Mouse (Mus musculus) brown adipose tissue, adult 24 weeks (tissue): ENCODE results near the gene Prss8. TPM values are rescaled to one million over a fixed set of nuclear protein-coding genes. Genes with fewer than 3 reads are reported as not detected.
A peak's percentile ranks its signal among the peaks of the same experiment; 100 is the strongest.
"Not testable (repeated sequence)": the region's sequence is repeated elsewhere in the genome, so short reads cannot be mapped to it uniquely, and the experiment has no call there.

Experiments
- H3K27ac ChIP-seq: fragments of 200-500 bp; replicated peaks from 2 replicates; pipeline ENCODE4 v1.5.1; 2012; ENCODE audit warnings: low read depth, mild to moderate bottlenecking, low read length
- H3K4me1 ChIP-seq: fragments of 200-500 bp; 2 replicates; pipeline ENCODE4 v1.6.1; 2012; ENCODE audit warnings: low read length, mixed read lengths; ENCODE audit not compliant: control insufficient read depth, insufficient read depth, insufficient read length
- H3K4me3 ChIP-seq: fragments of 200-500 bp; 2 replicates; pipeline ENCODE4 v1.5.1; 2012; ENCODE audit warnings: low read depth, mild to moderate bottlenecking, low read length, moderate library complexity; ENCODE audit not compliant: insufficient read depth
- polyA plus RNA-seq: library from polyadenylated mRNA; stranded (reverse); fragments of >200 nt; gene quantifications from 2 replicates; pipeline ENCODE4 v1.2.4, GENCODE M21; 2012; ENCODE audit not compliant: missing spikeins, insufficient read depth, insufficient read length

The Prss8 gene
- 0.79 TPM in 1 of 2 replicates, not detected in the other for polyA plus RNA-seq

DNA sequence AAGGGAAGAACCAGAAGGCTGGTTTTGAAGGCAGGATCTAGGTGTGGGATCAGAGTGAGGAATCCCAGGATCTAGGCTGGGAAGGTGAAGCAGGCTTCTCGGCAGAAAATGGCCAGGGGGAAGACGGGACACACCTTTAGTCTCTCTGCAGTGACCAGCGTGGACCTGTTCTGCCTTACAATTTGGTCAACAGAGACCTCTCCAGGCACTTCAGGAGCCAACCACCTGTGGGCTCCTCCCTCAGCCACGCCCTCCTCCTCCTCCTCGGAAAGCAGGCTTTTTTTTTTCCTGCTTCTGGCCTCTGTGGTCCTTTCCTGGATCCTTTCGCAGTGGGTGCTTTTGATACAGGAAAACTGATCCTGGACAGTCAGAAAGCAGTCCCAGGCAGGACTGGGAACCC, at the start of gene Prss8:
TSS of gene Prss8 (minus strand) at position 182 of the 400 bp plus-strand sequence.
- H3K4me1 ChIP-seq = no peaks in the 10 kb centered on the region; the same call in 1 of the 2 replicates
- H3K4me3 ChIP-seq = peak within 1 kb of the TSS; percentile 6; the same call in 1 of the 2 replicates
- H3K27ac ChIP-seq = no peak within 1 kb of the TSS

DNA sequence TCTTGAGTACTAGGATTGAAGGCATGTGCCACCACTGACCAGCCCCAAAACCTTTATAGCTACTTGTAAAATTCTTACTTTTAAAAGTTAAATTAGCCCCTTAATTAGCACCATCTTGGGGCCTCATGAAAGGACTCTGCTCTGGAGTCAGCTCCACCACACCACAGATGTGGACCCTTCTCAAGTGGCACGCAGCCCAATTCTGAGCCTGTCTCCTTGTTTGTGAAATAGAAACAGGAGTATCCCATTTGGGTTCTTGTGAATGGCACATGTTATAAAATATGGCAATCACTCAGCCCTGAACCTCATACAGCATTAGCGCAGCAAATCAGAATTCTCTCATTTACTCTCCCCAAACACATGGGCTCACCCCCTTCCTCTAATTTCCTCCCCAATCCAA, 49.0 kb upstream of the Prss8 start:
- no peak overlapping the region for H3K27ac ChIP-seq
- no peaks in the 10 kb centered on the region for H3K4me1 ChIP-seq
- no peak overlapping the region for H3K4me3 ChIP-seq

DNA sequence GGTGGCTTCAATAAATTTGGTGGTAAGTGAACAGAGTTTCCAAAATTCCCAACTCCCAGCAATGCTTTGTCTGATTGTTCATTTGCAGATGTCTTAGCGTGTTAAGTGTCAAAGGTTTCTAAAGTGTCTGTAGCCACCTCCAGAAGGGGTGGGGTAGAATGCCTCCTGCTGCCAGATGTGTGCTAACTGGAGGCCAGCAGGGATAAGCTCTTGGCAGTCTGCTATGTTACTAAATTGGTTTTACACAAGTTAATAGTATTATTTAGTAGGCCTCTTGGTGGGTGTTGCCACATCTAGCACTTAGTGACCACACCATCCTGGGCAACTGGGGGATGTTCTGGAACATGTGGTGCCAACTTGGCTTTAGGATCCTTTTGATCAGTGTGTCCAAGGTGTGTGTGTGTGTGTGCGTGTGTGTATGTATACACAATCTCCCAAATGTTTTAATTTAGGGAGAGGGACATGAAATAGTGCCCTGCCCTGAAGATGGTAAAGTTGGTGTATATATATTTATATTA, 44.6 kb upstream of the Prss8 start:
- Histone ChIP-seq H3K4me3 (no peak overlapping the region), H3K27ac (no peak overlapping the region), H3K4me1 (no peaks in the 10 kb centered on the region; the same call in 1 of the 2 replicates)

DNA sequence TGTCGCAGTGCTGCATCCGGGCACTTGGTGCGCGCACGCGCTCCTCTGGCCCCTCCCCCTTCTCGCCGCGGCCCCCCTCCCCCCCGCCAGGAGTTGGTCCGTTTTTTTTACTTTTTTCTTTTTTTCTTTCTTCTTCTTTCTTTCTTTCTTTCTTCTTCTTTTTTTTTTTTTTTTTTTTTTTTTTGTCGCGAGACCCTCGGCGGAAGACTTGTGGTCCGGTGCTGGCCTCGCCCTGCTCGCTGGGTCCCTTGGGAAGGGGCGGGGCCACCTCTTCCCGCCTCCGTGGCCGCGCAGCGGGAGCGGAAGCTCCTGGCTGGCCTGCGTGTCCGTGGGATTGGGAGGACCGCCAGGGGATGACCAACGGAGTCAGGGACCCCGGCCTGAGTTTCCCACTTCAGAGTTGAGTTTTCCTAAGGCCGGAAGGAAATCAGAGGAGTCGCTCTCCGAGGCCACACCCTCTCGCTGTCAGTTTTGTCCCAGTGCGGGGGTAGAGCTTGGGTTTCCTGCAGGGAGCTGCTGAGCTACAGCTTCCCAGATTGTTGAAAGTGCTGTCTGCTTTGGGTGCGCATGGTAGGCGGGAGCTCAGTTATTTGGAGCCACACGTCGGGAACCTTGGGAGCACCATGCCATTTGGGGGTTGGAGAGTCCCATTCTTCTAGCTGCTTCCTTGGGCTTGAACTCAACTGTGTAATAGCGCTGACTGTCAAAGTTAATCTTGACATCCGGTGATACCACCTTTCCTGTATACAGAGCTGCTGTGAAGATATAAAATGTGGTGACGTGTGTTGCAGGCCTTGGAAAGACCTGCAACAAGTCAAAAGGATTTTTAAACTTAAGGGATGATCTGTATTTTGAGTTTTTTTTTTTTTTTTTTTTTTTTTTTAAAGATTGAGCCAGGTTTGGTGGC, 38.3 kb upstream of the Prss8 start:
- Histone ChIP-seq H3K4me1 (peaks cover 4% of the 10 kb centered on the region; the same call in 1 of the 2 replicates), H3K4me3 (peak overlapping the region; percentile 99), H3K27ac (peak overlapping the region; percentile 96)

DNA sequence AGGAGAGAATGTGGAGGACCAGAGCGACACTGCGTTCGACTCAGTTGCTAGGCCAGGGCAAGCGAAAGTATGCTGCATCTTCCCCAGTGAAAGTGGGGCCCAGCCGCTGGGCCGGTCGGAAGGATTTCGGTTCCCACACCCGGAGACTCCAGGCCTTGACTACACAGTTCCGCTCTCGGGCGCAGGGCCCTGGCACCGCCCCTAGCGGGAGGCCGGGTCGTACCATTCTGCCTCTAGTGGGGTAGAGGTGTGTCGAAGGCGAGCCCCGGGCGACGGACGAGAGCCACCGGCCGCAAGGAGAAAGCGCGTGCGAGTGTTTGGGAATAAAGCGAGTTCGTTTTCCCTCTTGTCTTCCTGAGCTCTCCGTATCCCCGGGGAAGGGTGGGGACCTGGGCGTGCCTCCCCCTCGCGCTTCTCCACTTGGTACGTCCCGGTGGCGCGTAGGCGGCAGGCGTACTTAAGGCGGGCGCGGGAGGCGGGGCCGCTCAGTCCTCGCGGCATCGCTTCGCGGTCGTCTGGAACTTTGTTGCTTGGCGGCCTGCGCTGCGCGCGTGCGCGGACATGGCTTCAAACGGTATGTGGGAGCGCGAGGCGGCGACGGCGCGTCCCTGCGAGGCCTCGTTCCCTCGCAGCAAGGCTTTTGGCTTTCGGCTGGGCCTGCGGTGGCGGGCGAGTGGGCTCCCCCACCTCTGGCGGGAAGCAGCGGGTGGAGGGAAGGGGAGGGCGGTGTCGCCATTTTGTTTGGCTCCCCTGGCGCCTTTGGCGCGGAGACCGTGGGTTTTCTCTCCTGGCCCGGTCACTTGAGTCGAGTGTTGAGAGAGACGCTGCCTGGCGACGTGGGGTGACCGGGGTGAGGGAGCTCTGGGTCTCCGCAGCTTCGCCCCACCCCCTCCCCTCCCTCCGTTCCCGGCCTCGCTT, 37.4 kb upstream of the Prss8 start, which contains the start of gene Fus:
TSS of gene Fus (plus strand) at position 454 of the 918 bp plus-strand sequence.
- Histone ChIP-seq H3K27ac (peak within 1 kb of the TSS; percentile 99), H3K4me1 (peaks cover 4% of the 10 kb centered on the region; the same call in 1 of the 2 replicates), H3K4me3 (peak within 1 kb of the TSS; percentile 99)

DNA sequence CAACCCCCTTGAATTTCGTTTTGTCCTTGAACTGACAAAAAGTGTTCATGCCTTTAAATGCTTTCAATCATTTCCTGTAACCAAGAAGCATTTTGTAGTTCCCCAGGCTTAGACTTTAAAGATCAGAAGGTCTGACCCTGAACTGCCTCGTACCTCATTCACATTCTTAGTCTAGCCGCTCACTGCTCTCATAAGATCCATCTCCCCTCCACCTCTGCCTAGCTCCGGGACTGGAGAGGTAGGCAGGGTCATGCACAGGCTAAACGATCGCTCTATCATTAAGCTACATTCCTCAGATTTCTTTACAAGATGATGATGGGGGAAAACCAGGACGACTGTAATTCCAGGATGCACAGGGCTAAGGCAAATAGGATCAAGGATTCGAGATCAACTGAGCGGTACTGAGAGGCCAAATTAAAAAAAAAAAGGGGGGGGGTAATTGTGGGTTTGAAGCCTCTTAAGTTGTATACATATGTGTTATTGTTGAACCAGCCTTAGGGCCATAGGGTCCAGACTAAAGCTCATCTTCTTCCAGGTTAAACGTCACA, 36.5 kb upstream of the Prss8 start:
- H3K4me3 ChIP-seq = peak overlapping the region; percentile 99
- H3K4me1 ChIP-seq = peaks cover 4% of the 10 kb centered on the region; the same call in 1 of the 2 replicates
- peak overlapping the region; percentile 93 for H3K27ac ChIP-seq

DNA sequence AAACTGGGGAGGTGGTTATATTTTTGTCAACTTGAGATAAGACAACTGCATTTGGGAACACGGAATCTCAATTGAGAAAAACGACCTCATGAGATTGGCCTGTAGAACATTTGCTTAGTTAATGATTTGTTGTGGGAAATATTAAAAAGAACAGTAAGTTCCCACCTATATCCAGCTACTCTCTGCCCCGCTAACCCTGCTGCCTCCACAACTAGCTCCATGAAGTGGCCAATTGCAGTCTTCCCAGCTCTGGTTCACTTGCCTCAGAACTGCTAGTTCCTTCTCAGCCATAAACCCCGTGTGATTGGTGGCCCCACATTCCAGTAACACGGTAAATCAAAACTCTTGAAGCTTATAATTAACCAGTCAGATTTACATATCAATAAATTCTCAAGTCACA, 29.5 kb upstream of the Prss8 start:
- Histone ChIP-seq H3K4me3 (no peak overlapping the region), H3K4me1 (no peaks in the 10 kb centered on the region), H3K27ac (no peak overlapping the region)

DNA sequence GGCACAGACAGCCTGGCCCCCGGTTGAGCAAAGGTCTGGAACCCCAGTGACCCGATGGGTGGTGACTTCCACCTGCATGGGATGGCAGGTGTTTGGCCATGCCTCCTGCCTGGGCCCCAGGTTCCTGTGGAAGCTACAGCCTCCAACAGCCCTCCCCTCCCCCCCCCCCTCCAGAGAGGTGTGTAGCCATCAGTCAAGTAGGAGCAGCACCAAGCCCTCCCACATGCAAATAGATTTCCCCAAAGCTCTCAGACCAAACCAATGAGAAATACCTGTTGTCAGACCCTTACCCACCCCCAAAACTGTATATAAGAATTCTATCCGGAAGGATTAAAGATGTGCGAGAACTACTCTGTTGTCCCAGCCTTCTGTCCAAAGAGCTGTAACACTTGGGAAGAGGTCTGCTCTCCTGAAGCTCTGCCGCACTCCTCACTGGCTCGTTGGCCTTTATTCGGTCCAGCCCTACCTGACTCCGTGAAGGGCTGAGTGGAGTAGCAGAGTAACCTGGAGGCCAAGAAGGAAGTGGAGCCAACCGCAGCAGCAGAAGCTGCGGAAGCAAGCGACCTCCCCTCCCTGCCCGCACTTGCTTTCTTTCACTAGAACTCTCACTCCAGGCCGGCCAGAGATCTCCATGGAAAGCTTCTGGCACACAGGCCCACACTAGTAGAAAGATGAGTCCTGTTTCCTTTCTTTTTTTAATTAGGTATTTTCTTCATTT, 23.1 kb upstream of the Prss8 start:
- no peak overlapping the region for H3K4me3 ChIP-seq
- H3K4me1 ChIP-seq = peaks cover 4% of the 10 kb centered on the region; the same call in 1 of the 2 replicates
- no peak overlapping the region for H3K27ac ChIP-seq

DNA sequence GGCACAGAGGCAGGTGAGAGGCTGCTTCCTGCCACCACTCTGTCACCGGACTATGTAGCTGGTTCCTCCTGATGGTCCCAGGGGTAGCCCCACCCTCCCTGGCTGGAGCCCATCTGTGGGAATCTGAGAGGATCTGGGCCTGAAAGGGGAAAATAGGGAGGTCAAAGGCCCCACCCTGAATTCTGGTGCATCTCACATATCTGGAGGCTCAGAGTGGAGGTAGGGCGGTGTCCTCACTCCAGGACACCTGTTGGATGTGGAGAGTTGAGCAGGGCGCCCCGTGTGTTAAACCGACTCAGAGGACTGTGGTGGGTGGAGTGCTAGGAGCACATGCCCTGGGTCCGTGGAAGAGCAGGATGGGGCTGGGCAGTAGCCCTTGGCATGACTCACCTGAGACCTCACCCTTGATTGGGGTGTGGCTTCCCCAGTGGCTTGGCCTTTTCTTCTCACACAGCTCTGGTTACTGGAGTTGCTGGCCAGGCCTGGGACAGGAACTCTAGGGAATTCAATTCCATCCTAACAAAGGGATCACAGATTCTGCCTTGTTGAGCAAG, 16.6 kb upstream of the Prss8 start, which contains the start of gene Prss36:
TSS of gene Prss36 (minus strand) at position 256 of the 554 bp plus-strand sequence.
- Histone ChIP-seq H3K4me1 (peaks cover 4% of the 10 kb centered on the region), H3K4me3 (no peak within 1 kb of the TSS), H3K27ac (no peak within 1 kb of the TSS)

DNA sequence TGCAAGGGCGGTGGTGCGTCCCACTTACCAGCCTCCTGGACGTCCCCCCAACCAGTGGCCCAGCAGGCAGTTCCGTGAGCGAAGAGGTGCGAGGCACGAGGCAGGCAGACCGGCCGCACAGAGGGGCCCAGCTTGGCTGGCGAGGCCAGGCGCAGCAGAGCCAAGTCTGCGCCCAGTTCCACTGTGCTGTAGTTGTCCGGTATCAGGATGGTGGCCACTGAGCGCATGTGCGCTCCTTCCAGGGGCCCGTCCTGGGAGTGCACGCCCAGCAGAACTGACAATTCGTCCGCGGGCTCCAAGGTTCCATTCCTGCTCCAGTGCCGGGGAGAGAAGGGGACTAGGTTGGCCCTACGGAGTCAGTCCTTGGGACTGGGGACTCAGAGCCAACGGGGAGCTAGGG, 14.7 kb upstream of the Prss8 start:
- Histone ChIP-seq H3K4me3 (peak overlapping the region; percentile 55), H3K4me1 (peaks cover 4% of the 10 kb centered on the region), H3K27ac (peak overlapping the region; percentile 67)

DNA sequence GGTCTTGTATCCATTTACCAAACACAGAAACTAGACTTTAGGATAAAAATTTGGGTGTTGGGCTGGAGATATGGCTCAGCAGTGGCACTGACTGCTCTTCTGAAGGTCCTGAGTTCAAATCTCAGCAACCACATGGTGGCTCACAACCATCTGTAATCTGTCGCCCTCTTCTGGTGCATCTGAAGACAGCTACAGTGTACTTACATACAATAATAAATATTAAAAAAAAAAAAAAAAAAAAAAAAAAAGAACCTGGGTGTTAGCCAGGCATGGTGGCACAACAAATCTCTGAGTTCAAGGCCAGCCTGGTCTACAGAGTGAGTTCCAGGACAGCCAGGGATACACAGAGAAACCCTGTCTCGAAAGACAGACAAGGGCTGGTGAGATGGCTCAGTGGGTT, 12.2 kb upstream of the Prss8 start:
- H3K27ac ChIP-seq, H3K4me3 ChIP-seq: not testable (repeated sequence)

DNA sequence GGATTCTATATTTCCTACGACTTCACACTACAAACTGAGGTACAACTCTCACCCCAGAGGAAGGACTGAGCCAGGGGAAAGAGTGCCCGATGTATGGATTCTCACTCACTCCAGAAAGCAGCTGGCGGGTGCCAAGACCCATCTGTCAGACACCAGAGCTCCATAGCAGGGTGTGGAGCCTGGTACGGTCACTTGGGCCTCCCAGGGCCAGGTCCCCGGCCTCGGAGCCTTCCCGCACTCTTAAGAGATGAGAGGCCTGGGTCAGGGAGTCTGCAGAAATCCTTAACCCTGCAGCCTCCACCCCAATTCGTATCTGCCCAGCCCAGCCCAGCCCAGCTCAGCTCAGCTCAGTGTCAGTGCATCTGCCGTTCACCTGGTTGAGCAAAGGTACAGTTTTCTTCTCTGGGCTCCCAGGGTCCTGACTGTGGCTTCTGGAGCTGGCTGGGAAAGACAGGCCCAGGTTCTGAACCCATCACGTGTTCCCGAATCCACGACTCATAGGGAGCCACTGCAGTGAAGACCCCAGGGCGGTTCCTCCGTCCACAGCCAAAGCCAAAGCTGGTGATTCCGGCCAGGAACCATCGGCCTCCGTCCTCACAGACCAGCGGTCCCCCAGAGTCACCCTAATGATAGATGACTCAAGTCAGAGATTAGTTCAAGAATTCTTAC, 6.4 kb upstream of the Prss8 start:
- H3K4me3 ChIP-seq = peak overlapping the region; percentile 69
- peaks cover 2% of the 10 kb centered on the region; the same call in 1 of the 2 replicates for H3K4me1 ChIP-seq

More for the DNA sequence above, 12.2 kb upstream of the Prss8 start:
- not testable (repeated sequence) for H3K4me1 ChIP-seq

DNA sequence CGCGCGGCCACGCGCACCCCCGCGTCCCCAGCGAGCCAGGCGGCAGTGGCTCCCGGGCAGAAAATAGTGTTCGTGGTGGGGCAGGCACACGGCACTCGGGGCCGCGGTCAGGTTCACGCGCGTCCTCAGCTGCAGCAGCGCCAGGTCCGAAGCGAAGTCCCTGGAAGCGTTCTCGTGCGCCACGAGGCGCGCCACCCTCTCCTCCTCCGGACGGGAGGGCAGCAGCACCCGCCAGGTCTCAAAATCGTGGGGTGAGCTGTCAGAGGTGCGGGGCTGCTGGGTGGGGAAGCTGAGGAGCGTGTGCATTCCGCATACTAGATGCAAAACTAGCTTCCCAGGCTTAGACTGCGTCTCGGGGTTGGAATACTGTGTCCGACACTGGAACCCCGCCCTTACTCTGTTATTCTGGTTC, 5.8 kb upstream of the Prss8 start:
- Histone ChIP-seq H3K4me1 (peaks cover 2% of the 10 kb centered on the region; the same call in 1 of the 2 replicates), H3K27ac (peak overlapping the region; percentile 14; the same call in 1 of the 2 replicates)

More for the DNA sequence above, 6.4 kb upstream of the Prss8 start:
- H3K27ac ChIP-seq = no peak overlapping the region

More for the DNA sequence above, 5.8 kb upstream of the Prss8 start:
- H3K4me3 ChIP-seq = peak overlapping the region; percentile 69
